Mouse (Mus musculus) heart, adult 2 months (tissue): ENCODE data around the gene Ror2.

ENCODE experiments used
- CTCF ChIP-seq: fragments of 200-600 bp; IDR thresholded peaks from 2 replicates; pipeline ENCODE4 v1.8.1; 2022; ENCODE audit warnings: antibody characterized with exemption, mild to moderate bottlenecking, moderate library complexity
- POLR2A ChIP-seq: fragments of 200-500 bp; IDR thresholded peaks from 2 replicates; pipeline ENCODE4 v1.6.1; 2011; ENCODE audit warnings: mild to moderate bottlenecking, low read depth, low read length, control low read depth; ENCODE audit not compliant: insufficient read depth

DNA sequence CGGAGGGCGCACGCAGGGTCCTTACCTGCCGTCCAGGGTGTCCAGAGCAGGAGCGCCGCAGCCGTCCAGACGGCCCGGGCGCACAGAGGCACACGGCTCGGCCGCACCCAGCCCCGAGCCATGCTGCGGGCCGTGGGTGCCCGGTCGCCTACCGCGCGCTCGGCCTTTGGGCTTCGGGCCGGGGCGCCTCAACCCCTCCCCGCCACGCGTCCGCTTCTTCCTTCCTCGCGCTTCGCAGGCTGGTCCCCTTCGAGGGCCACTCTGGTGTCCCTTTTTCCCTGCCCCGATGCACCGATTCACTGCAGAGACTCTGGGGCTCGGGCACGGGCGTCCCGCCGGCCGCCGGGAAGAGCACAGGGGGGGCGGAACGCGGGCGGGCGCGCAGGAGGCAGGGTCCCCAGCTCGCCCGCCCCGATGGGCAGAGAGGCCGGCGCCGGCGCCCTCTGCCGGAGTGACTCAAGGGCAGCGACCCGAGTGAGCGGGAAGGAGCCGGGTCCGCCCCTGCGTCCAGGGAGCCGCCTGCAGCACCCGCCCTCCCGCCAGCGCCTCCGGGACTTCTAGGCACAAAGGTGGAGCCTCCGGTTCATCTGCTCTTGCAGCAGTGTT, at the start of gene Ror2:
- TF ChIP-seq POLR2A (no peak), CTCF (peak; percentile 71)
